Mouse (Mus musculus) kidney, postnatal 0 days (tissue): Measurements from ENCODE around the gene Sparc. TPM values are rescaled to one million over a fixed set of nuclear protein-coding genes. Genes with fewer than 3 reads are reported as not detected.
A peak's percentile ranks its signal among the peaks of the same experiment; 100 is the strongest.

Experiments
- ATAC-seq: fragments of 200-750 bp; cut with Nextera tagmentation; replicated peaks from 2 replicates; pipeline ENCODE4 v1.8.0; 2017; ENCODE audit warnings: low read depth, moderate number of reproducible peaks, moderate TSS enrichment, moderate library complexity; ENCODE audit not compliant: low FRiP score
- DNase-seq: peaks from one replicate; pipeline ENCODE4 v3.0.0-alpha.2; 2016; ENCODE audit warnings: low spot score
- H3K27ac ChIP-seq: fragments of 300-500 bp; sonication (generic); 2 replicates; pipeline ENCODE4 v1.5.1; 2014; ENCODE audit warnings: mild to moderate bottlenecking
- H3K27me3 ChIP-seq: fragments of 300-500 bp; sonication (generic); 2 replicates; pipeline ENCODE4 v1.6.1; 2014; ENCODE audit warnings: low read length, mixed read lengths; ENCODE audit not compliant: insufficient read depth
- H3K36me3 ChIP-seq: fragments of 300-500 bp; sonication (generic); 2 replicates; pipeline ENCODE4 v1.6.1; 2014; ENCODE audit warnings: low read length, mixed read lengths; ENCODE audit not compliant: insufficient read depth
- H3K4me1 ChIP-seq: fragments of 300-500 bp; sonication (generic); replicated peaks from 2 replicates; pipeline ENCODE4 v1.6.1; 2014; ENCODE audit warnings: antibody characterized with exemption, low read length, mixed read lengths; ENCODE audit not compliant: insufficient read depth
- H3K4me2 ChIP-seq: fragments of 300-500 bp; sonication (generic); 2 replicates; pipeline ENCODE4 v1.6.1; 2014; ENCODE audit warnings: mild to moderate bottlenecking, low read length, moderate library complexity, mixed read lengths
- H3K4me3 ChIP-seq: fragments of 300-500 bp; sonication (generic); replicated peaks from 2 replicates; pipeline ENCODE4 v1.5.1; 2014; ENCODE audit warnings: low read depth, low read length
- H3K9ac ChIP-seq: fragments of 300-500 bp; sonication (generic); 2 replicates; pipeline ENCODE4 v1.6.1; 2014; ENCODE audit warnings: low read depth, low read length
- H3K9me3 ChIP-seq: fragments of 300-500 bp; sonication (generic); replicated peaks from 2 replicates; pipeline ENCODE4 v1.6.1; 2016; ENCODE audit warnings: low read length, inconsistent platforms, mixed read lengths
- CTCF ChIP-seq: IDR thresholded peaks from 2 replicates; pipeline ENCODE4 v1.5.1; 2016; ENCODE audit warnings: antibody characterized with exemption, low read depth, mild to moderate bottlenecking, moderate library complexity
- WGBS: fragments of 180-500 bp; shearing (Covaris S2); extraction: QIAGEN DNeasy Blood & Tissue Kit; methylation state at CpG from one replicate; pipeline ENCODE4 v1.1.7; 2014; 5-methylcytosine and 5-hydroxymethylcytosine counted together
- polyA plus RNA-seq: library from polyadenylated mRNA; unstranded; fragments of >200 nt; fragmentation: Nextera tagmentation; extraction: Ambion mirVana; gene quantifications from 2 replicates; pipeline ENCODE4 v1.2.1, GENCODE M21; 2015

Sparc gene
- polyA plus RNA-seq, 1 experiment from 2014 or later, result 1,281 TPM

DNA sequence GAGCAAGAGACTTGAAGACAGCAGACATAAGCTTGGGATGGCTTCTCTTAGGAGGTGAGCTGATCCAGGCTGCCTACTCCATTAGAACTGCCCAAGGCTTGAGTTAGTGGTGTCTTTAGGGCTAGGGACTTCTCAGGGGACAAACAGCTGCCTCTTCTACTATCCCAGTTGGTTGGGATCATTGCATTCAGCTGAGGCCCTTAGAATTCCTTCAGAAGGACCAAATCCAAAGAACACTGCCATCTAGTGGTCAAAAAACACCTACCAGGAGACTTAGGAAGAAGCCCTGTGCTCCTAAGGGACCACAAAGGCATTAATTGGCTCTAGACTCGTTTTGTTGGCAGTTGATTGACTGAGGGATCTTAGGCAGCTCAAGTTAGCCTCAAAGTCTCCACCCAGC is 21.8 kb upstream of the Sparc start:
- H3K27me3 ChIP-seq, result no peaks in the 10 kb centered on the region
- H3K4me1 ChIP-seq, result no peaks in the 10 kb centered on the region
- H3K27ac ChIP-seq, result no peak overlapping the region
- H3K4me2 ChIP-seq, result no peak overlapping the region
- H3K4me3 ChIP-seq, result no peak overlapping the region
- WGBS, result 0% methylated on average over 1 of the region's 1 CpGs
- peak; percentile 96 for DNase-seq
- no peak for ATAC-seq
- H3K36me3 ChIP-seq, result 0 out of 2 replicates have a peak, but pooled peaks cover 6% of the 10 kb centered on the region
- no peak overlapping the region for H3K9ac ChIP-seq
- no peaks in the 10 kb centered on the region for H3K9me3 ChIP-seq
- TF ChIP-seq CTCF, result peak; percentile 91

DNA sequence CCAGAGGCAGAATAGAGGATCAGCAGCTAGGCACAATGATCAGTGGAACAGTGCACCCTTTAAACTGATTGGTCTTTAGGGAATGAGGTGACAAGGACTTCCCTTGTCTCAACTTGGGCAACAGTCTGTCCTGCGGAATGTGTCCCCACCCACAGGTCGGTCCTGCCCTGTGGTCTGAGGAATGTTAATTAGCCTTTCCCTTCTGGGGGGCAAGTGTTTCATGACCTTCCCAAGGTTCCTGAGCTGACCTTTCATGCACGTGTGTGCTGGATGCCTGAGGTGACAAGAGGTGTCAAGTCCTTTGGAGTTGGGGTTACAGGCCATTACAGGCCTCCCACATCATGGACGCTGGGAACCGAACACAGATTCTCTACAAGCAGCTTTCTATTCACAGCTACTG is 16.7 kb upstream of the Sparc start:
- Histone ChIP-seq H3K27me3 (no peaks in the 10 kb centered on the region), H3K4me3 (no peak overlapping the region), H3K27ac (no peak overlapping the region), H3K4me1 (no peaks in the 10 kb centered on the region), H3K9me3 (no peaks in the 10 kb centered on the region), H3K4me2 (no peak overlapping the region), H3K9ac (no peak overlapping the region), H3K36me3 (no peaks in the 10 kb centered on the region)
- no peak for DNase-seq
- WGBS, result 53% methylated on average over 5 of the region's 5 CpGs
- ATAC-seq, result no peak
- TF ChIP-seq CTCF, result no peak

DNA sequence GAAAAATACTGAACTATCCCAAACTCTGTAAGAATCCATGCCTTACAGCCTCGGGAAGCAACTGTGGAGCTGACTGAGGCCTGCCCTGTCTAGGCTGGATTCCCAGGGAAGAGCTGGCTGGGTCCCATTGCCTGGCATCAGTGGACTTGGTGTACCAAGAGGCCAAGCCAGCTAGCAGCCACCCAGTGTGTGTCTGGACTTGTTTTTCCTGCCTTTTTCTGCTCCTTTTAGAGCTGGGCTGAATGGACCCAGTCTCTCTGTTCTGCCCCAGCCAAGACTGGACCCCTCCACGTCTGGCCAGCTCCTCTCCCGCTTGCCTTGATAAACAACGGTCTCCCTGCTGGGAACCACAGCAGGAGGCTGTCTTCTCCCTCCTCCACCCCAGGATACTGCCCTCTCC is 15.0 kb upstream of the Sparc start:
- H3K27me3 ChIP-seq, result no peaks in the 10 kb centered on the region
- WGBS, result 36% methylated on average over 4 of the region's 4 CpGs
- H3K4me1 ChIP-seq, result no peaks in the 10 kb centered on the region
- H3K9me3 ChIP-seq, result no peaks in the 10 kb centered on the region
- DNase-seq (no peak), ATAC-seq (no peak)
- no peak overlapping the region for H3K4me3 ChIP-seq
- H3K27ac ChIP-seq, result no peak overlapping the region
- H3K36me3 ChIP-seq, result no peaks in the 10 kb centered on the region
- H3K9ac ChIP-seq, result no peak overlapping the region
- no peak for TF ChIP-seq CTCF
- no peak overlapping the region for H3K4me2 ChIP-seq

DNA sequence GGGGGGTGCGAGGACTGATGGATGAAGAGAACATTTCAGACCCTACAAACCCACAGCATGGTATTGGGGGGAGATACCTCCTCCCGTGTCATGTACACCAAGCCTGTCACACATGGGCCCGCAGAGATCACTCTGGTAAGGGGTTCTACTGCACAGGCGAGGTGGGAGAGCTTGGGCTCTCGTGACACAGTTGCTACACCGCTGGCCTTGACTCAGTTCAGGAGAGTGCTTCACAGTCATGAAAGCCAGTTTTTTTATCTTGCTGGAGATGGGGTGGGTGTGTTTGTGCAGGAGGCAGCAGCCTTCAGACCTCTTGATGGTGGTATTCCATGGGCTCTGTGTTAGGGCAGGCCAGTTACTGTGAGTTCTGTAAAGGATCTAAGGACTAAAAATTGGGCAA is 13.1 kb upstream of the Sparc start:
- Histone ChIP-seq H3K9me3 (no peaks in the 10 kb centered on the region), H3K36me3 (no peaks in the 10 kb centered on the region), H3K4me2 (no peak overlapping the region), H3K4me1 (no peaks in the 10 kb centered on the region), H3K27me3 (no peaks in the 10 kb centered on the region), H3K27ac (no peak overlapping the region), H3K9ac (no peak overlapping the region), H3K4me3 (no peak overlapping the region)
- 80% methylated on average over 6 of the region's 6 CpGs for WGBS
- no peak for TF ChIP-seq CTCF
- DNase-seq (no peak), ATAC-seq (no peak)

DNA sequence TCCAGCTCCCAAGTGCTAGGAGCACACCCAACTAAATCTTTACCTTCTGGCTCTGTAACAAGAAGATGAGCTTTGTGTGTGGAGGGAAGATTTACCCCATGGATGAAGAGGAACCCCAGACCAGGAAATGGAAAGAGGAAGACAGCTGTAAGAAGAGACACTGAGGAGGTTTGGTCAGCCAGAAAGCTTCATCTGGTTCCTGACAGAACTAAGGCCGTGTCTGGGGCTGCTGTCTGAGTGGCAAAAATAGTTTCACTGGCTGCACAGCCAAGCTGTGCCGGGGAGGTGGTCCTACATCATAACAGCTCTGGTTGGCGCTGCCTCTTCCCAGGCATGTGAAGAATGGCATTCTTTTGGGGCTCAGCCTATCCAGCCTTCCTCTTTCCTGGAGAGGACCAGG is 10.0 kb upstream of the Sparc start:
- DNase-seq, result no peak
- no peak overlapping the region for H3K9ac ChIP-seq

DNA sequence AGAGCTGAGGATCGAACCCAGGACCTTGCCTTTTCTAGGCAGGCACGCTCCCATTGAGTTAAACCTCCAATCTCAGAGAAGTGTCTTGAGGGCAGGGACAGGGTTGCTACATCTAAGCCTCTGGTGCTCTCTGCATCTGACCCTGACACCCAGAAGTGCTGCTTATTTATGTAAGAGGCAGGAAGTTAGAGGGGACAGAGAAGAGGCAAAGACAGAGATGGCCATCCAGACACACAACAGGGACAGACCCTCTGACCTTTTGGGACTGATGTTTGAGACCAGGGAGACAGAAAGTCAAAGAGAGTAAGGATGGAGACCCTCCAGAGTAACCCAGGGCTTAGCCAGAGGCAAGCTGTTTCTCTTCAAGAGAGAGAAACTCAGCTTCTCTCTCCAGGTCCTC is 7.0 kb upstream of the Sparc start:
- H3K4me2 ChIP-seq, result no peak overlapping the region
- no peak for TF ChIP-seq CTCF
- H3K9me3 ChIP-seq, result no peaks in the 10 kb centered on the region

More for the DNA sequence above, 10.0 kb upstream of the Sparc start:
- no peak overlapping the region for H3K4me3 ChIP-seq
- no peak overlapping the region for H3K4me2 ChIP-seq
- no peaks in the 10 kb centered on the region for H3K9me3 ChIP-seq
- ATAC-seq, result no peak
- 40% methylated on average over 3 of the region's 3 CpGs for WGBS
- no peaks in the 10 kb centered on the region for H3K27me3 ChIP-seq
- peaks cover 5% of the 10 kb centered on the region for H3K4me1 ChIP-seq
- no peaks in the 10 kb centered on the region for H3K36me3 ChIP-seq
- TF ChIP-seq CTCF, result no peak
- H3K27ac ChIP-seq, result peak overlapping the region; percentile 14; the same call in 1 of the 2 replicates

More for the DNA sequence above, 7.0 kb upstream of the Sparc start:
- DNase-seq (no peak), ATAC-seq (no peak)
- no peaks in the 10 kb centered on the region for H3K36me3 ChIP-seq
- no peak overlapping the region for H3K4me3 ChIP-seq
- no peak overlapping the region for H3K9ac ChIP-seq
- 93% methylated on average over 2 of the region's 2 CpGs for WGBS
- H3K4me1 ChIP-seq, result peaks cover 6% of the 10 kb centered on the region
- H3K27me3 ChIP-seq, result no peaks in the 10 kb centered on the region
- H3K27ac ChIP-seq, result no peak overlapping the region
